ENCODE assay signal across 22 mouse cellular contexts in the genomic region with DNA sequence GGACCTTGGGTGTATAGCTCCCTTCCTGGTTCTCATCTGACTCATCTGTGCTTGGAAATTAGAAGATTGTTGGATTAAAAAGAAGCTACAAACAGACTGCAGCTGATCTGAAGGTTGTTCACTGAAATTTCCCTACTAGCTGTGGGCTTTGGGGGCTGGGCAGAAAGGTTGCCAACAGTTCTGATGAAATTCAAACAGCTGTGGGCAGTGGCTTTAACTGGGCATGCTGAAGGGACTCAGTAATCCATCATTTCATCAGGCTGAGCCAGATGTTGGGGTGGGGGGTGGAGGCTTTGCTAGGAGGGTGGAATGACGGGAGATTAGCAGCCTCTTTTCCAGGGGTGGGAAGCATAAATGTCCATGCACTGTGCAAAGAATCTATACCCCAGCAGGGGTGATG. TPM values are rescaled to one million over a fixed set of nuclear protein-coding genes. Genes with fewer than 3 reads are reported as not detected.
DNase-seq lines count a peak whose midpoint lies in the region; ATAC-seq and TF ChIP-seq lines count a peak whose summit lies in the region.
"Had no signal": no experiment of that assay in that cellular context is flagged by ENCODE, and none has a peak within 500 bp of the region (broad histone marks: within the 10 kb centered on the region; RNA-seq: fewer than 3 reads in every experiment).

No protein-coding gene starts in this region.

- 38% methylated on average over 1 of the region's 1 CpGs for WGBS in heart, embryonic 11.5 days (ENCODE audit: insufficient replicate concordance)
- WGBS in hindbrain, embryonic 16.5 days: 79% methylated on average over 1 of the region's 1 CpGs
- WGBS in neural tube, embryonic 15.5 days: 72% methylated on average over 1 of the region's 1 CpGs

- TF ChIP-seq CTCF in gastrocnemius, adult 2 months (IDR thresholded peaks at IDR 0.05): no peak

- H3K36me3 ChIP-seq in heart, embryonic 11.5 days (ENCODE audit: control insufficient read depth, insufficient read depth, low read length): no peaks in the 10 kb centered on the region
- H3K36me3 ChIP-seq in hindbrain, embryonic 16.5 days (ENCODE audit: control insufficient read depth, insufficient read depth, low read length): no peaks in the 10 kb centered on the region
- no peaks in the 10 kb centered on the region for H3K36me3 ChIP-seq in neural tube, embryonic 15.5 days
- H3K36me3 ChIP-seq: embryonic facial prominence, embryonic 12.5 days; forebrain, embryonic 15.5 days; heart, embryonic 12.5 days; hindbrain, embryonic 10.5 days; hindbrain, embryonic 15.5 days had no signal

- H3K4me1 ChIP-seq in heart, embryonic 11.5 days (ENCODE audit: control insufficient read depth, insufficient read depth, low read length): no peaks in the 10 kb centered on the region
- no peaks in the 10 kb centered on the region for H3K4me1 ChIP-seq in hindbrain, embryonic 16.5 days (ENCODE audit: control insufficient read depth, insufficient read depth, low read depth, low read length)
- H3K4me1 ChIP-seq in neural tube, embryonic 15.5 days: no peaks in the 10 kb centered on the region
- H3K4me1 ChIP-seq: embryonic facial prominence, embryonic 12.5 days; forebrain, embryonic 15.5 days; hindbrain, embryonic 10.5 days; hindbrain, embryonic 15.5 days had no signal

- DNase-seq in gastrocnemius, adult 2 months: peak; percentile 24
- DNase-seq in gastrocnemius, postnatal 14 days: no peak
- DNase-seq in retina, adult 2 months (ENCODE audit: low read depth, low spot score): peak; percentile 39
- no peak for DNase-seq in retina, postnatal 1 day
- peak; percentile 64 for DNase-seq in fibroblast of lung, adult 2 months (ENCODE audit: low read depth)
- DNase-seq: adrenal gland, postnatal 10 days; cerebellum, adult 11 months; cerebellum, adult 8-10 months; cerebellum, postnatal 14 days; embryo, embryonic 11 days; gastrocnemius, postnatal 36 days; heart, adult 2 months; kidney, adult 11 months had no signal

- no peak overlapping the region for H3K27ac ChIP-seq in gastrocnemius, adult 2 months
- no peak overlapping the region for H3K27ac ChIP-seq in heart, embryonic 11.5 days (ENCODE audit: low read depth, low read length)
- H3K27ac ChIP-seq in hindbrain, embryonic 16.5 days (ENCODE audit: low read depth, low read length): no peak overlapping the region
- H3K27ac ChIP-seq in neural tube, embryonic 15.5 days (replicated peaks): no peak overlapping the region
- H3K27ac ChIP-seq: embryonic facial prominence, embryonic 12.5 days; forebrain, embryonic 15.5 days; heart, adult 2 months; hindbrain, embryonic 10.5 days; hindbrain, embryonic 15.5 days had no signal

- H3K4me3 ChIP-seq in gastrocnemius, adult 2 months: no peak overlapping the region
- H3K4me3 ChIP-seq in heart, embryonic 11.5 days (ENCODE audit: low read depth, low read length): no peak overlapping the region
- no peak overlapping the region for H3K4me3 ChIP-seq in hindbrain, embryonic 16.5 days (ENCODE audit: low read length)
- H3K4me3 ChIP-seq in neural tube, embryonic 15.5 days (replicated peaks): no peak overlapping the region
- H3K4me3 ChIP-seq: embryonic facial prominence, embryonic 12.5 days; forebrain, embryonic 15.5 days; heart, adult 2 months; heart, embryonic 12.5 days; hindbrain, embryonic 10.5 days; hindbrain, embryonic 15.5 days had no signal

- no peak overlapping the region for H3K9ac ChIP-seq in heart, embryonic 11.5 days (ENCODE audit: low read depth, low read length)
- H3K9ac ChIP-seq in hindbrain, embryonic 16.5 days (ENCODE audit: low read depth, low read length): no peak overlapping the region
- H3K9ac ChIP-seq in neural tube, embryonic 15.5 days (replicated peaks): no peak overlapping the region
- H3K9ac ChIP-seq: embryonic facial prominence, embryonic 12.5 days; forebrain, embryonic 15.5 days; heart, embryonic 12.5 days; hindbrain, embryonic 15.5 days had no signal

- H3K9me3 ChIP-seq in heart, embryonic 11.5 days (replicated peaks; ENCODE audit: control insufficient read depth, low read length): no peaks in the 10 kb centered on the region
- no peaks in the 10 kb centered on the region for H3K9me3 ChIP-seq in hindbrain, embryonic 16.5 days (ENCODE audit: control insufficient read depth, low read length)
- no peaks in the 10 kb centered on the region for H3K9me3 ChIP-seq in neural tube, embryonic 15.5 days (replicated peaks)
- H3K9me3 ChIP-seq: embryonic facial prominence, embryonic 12.5 days; forebrain, embryonic 15.5 days; heart, embryonic 12.5 days; hindbrain, embryonic 10.5 days; hindbrain, embryonic 15.5 days had no signal

- H3K4me2 ChIP-seq in heart, embryonic 11.5 days: no peak overlapping the region
- no peak overlapping the region for H3K4me2 ChIP-seq in hindbrain, embryonic 16.5 days (ENCODE audit: low read length)
- no peak overlapping the region for H3K4me2 ChIP-seq in neural tube, embryonic 15.5 days
- H3K4me2 ChIP-seq: embryonic facial prominence, embryonic 12.5 days; forebrain, embryonic 15.5 days; heart, embryonic 12.5 days; hindbrain, embryonic 15.5 days had no signal

- no peak for ATAC-seq in heart, embryonic 11.5 days (replicated peaks; ENCODE audit: insufficient number of reproducible peaks, low FRiP score, low TSS enrichment)
- ATAC-seq in hindbrain, embryonic 16.5 days: no peak
- ATAC-seq in neural tube, embryonic 15.5 days (ENCODE audit: low FRiP score): no peak
- ATAC-seq: forebrain, embryonic 15.5 days had no signal

- intact Hi-C loops in gastrocnemius, adult 2 months (cut with DNase I): no loop called here
- intact Hi-C loops in gastrocnemius, postnatal 14 days (cut with DNase I; ENCODE audit: low total_unique reads): no loop called here

- H3K27me3 ChIP-seq in heart, embryonic 11.5 days (ENCODE audit: control insufficient read depth, insufficient read depth, low read length): no peaks in the 10 kb centered on the region
- H3K27me3 ChIP-seq in hindbrain, embryonic 16.5 days (replicated peaks; ENCODE audit: control insufficient read depth, insufficient read depth, low read length): no peaks in the 10 kb centered on the region
- no peaks in the 10 kb centered on the region for H3K27me3 ChIP-seq in neural tube, embryonic 15.5 days (replicated peaks)
- H3K27me3 ChIP-seq: embryonic facial prominence, embryonic 12.5 days; forebrain, embryonic 15.5 days; heart, embryonic 12.5 days; hindbrain, embryonic 15.5 days had no signal

RNA-seq across cellular contexts. Expression of a gene that starts 37.7 kb away (rescaled TPM):
- 10 to 100 TPM; 33.3 to 45.6 TPM for total RNA-seq in gastrocnemius, adult 2 months (2021)
- 10 to 100 TPM; 34.7 to 37.9 TPM for total RNA-seq in gastrocnemius, postnatal 14 days (2021)
- polyA plus RNA-seq in heart, embryonic 11.5 days (2014; fragmentation: Nextera tagmentation; extraction: Ambion mirVana): 23.5 and 36.9 TPM in 2 replicates
- 0.89 and 2.5 TPM in 2 replicates for polyA plus RNA-seq in hindbrain, embryonic 16.5 days (2015; fragmentation: Nextera tagmentation; extraction: Ambion mirVana)
- polyA plus RNA-seq in neural tube, embryonic 15.5 days (2015; fragmentation: Nextera tagmentation; extraction: Ambion mirVana): 2.3 and 2.8 TPM in 2 replicates

RNA-seq across cellular contexts. Expression of a gene that starts 38.5 kb away (rescaled TPM):
- 1 to 10 TPM; 2.7 to 4.2 TPM for total RNA-seq in gastrocnemius, adult 2 months (2021)
- 1 to 10 TPM; 3.2 to 4.0 TPM for total RNA-seq in gastrocnemius, postnatal 14 days (2021)
- 1.2 and 2.2 TPM in 2 replicates for polyA plus RNA-seq in heart, embryonic 11.5 days (2014; fragmentation: Nextera tagmentation; extraction: Ambion mirVana)
- 0.05 and 0.10 TPM in 2 replicates for polyA plus RNA-seq in hindbrain, embryonic 16.5 days (2015; fragmentation: Nextera tagmentation; extraction: Ambion mirVana)
- polyA plus RNA-seq in neural tube, embryonic 15.5 days (2015; fragmentation: Nextera tagmentation; extraction: Ambion mirVana): 0.09 and 0.17 TPM in 2 replicates
- total RNA-seq: common myeloid progenitor, adult 5-6 weeks had no signal
- polyA plus RNA-seq: hindbrain, embryonic 15.5 days had no signal

RNA-seq across cellular contexts. Expression of a gene that starts 45.0 kb away (rescaled TPM):
- 10 to 100 TPM; 26.1 to 41.6 TPM for total RNA-seq in gastrocnemius, adult 2 months (2021)
- 10 to 100 TPM; 59.8 to 78.3 TPM for total RNA-seq in gastrocnemius, postnatal 14 days (2021)
- polyA plus RNA-seq in heart, embryonic 11.5 days (2014; fragmentation: Nextera tagmentation; extraction: Ambion mirVana): 242 and 272 TPM in 2 replicates
- 65.1 and 67.0 TPM in 2 replicates for polyA plus RNA-seq in hindbrain, embryonic 16.5 days (2015; fragmentation: Nextera tagmentation; extraction: Ambion mirVana)
- 74.6 and 85.4 TPM in 2 replicates for polyA plus RNA-seq in neural tube, embryonic 15.5 days (2015; fragmentation: Nextera tagmentation; extraction: Ambion mirVana)

Comparison
In these comparisons a context has a peak if more than half of its experiments do, and no peak if none do; other contexts are left out.
1. DNase-seq: peak in gastrocnemius, adult 2 months (single experiment), retina, adult 2 months (single experiment) and fibroblast of lung, adult 2 months (single experiment); none in gastrocnemius, postnatal 14 days (single experiment) and retina, postnatal 1 day (single experiment).